Mouse (Mus musculus) MEL (cell line): ENCODE measurements at regions not wholly inside any gene's neighbourhood (a gene's known extent, or its start where the extent isn't known, plus 50 kb on each side); places are given as distances from the start of the nearest gene placed in this dataset.

Experiments
- DNase-seq: peaks from one replicate; pipeline ENCODE4 v3.0.0; 2011; ENCODE audit warnings: low read depth, low spot score
- H3K27ac ChIP-seq: 2 replicates; pipeline ENCODE4 v1.5.1; 2012; ENCODE audit warnings: low read depth, mild to moderate bottlenecking, control low read depth, low read length, moderate library complexity; ENCODE audit not compliant: control insufficient read depth
- H3K27me3 ChIP-seq, 2 experiments: fragments of 150-350 bp in 1 of 2; sonication (generic) in 1 of 2; 2 replicates each; pipeline ENCODE4 v1.6.1; 2012; ENCODE audit warnings: low read length in 2 of 2, mild to moderate bottlenecking in 2 of 2, improper control_type of control experiment in 1 of 2, moderate library complexity in 1 of 2; ENCODE audit not compliant: insufficient read depth in 2 of 2, control insufficient read depth in 1 of 2
- H3K36me3 ChIP-seq, 2 experiments: 2 replicates each; pipeline ENCODE4 v1.6.1; 2012 to 2014; ENCODE audit warnings: low read length in 2 of 2, improper control_type of control experiment in 1 of 2, inconsistent platforms in 1 of 2, mild to moderate bottlenecking in 1 of 2; ENCODE audit not compliant: insufficient read depth in 2 of 2, control insufficient read depth in 1 of 2
- H3K4me1 ChIP-seq, 2 experiments: fragments of 150-350 bp in 1 of 2; sonication (generic) in 1 of 2; 2 replicates each; pipeline ENCODE4 v1.6.1; 2012; ENCODE audit warnings: low read length in 2 of 2, improper control_type of control experiment in 1 of 2, mild to moderate bottlenecking in 1 of 2; ENCODE audit not compliant: insufficient read depth in 2 of 2, control insufficient read depth in 1 of 2
- H3K4me3 ChIP-seq, 2 experiments: fragments of 150-350 bp in 1 of 2; sonication (generic) in 1 of 2; 2 replicates each; pipeline ENCODE4 v1.5.1; 2012; ENCODE audit warnings: low read depth in 2 of 2, low read length in 2 of 2, mild to moderate bottlenecking in 2 of 2, moderate library complexity in 2 of 2, control low read depth in 1 of 2, improper control_type of control experiment in 1 of 2; ENCODE audit not compliant: control insufficient read depth in 1 of 2, insufficient read depth in 1 of 2
- H3K79me2 ChIP-seq: 2 replicates; pipeline ENCODE4 v1.6.1; 2012; ENCODE audit warnings: mild to moderate bottlenecking, low read length, moderate library complexity; ENCODE audit not compliant: control insufficient read depth, poor library complexity, insufficient read depth
- H3K9ac ChIP-seq: 2 replicates; pipeline ENCODE4 v1.6.1; 2012; ENCODE audit warnings: low read depth, mild to moderate bottlenecking, control low read depth, low read length, moderate library complexity; ENCODE audit not compliant: control insufficient read depth, poor library complexity, severe bottlenecking
- H3K9me3 ChIP-seq: fragments of 150-350 bp; sonication (generic); replicated peaks from 2 replicates; pipeline ENCODE4 v1.6.1; 2012; ENCODE audit warnings: mild to moderate bottlenecking, low read length, improper control_type of control experiment, moderate library complexity; ENCODE audit not compliant: insufficient read depth
- BHLHE40 ChIP-seq: IDR thresholded peaks from 2 replicates; pipeline ENCODE4 v1.6.1; 2012; ENCODE audit warnings: low read depth, mild to moderate bottlenecking, inconsistent platforms, low read length, improper control_type of control experiment, borderline replicate concordance
- CHD2 ChIP-seq: IDR thresholded peaks from 2 replicates; pipeline ENCODE4 v1.6.1; 2011; ENCODE audit warnings: low read length, improper control_type of control experiment
- CTCF ChIP-seq, 3 experiments: IDR thresholded peaks in 2 of 3; conservative IDR thresholded peaks in 1 of 3; 2 replicates each; pipeline ENCODE4 v1.5.1; 2011 to 2012; ENCODE audit warnings: low read length in 3 of 3, low read depth in 2 of 3, mild to moderate bottlenecking in 2 of 3, improper control_type of control experiment in 1 of 3, inconsistent platforms in 1 of 3, mixed read lengths in 1 of 3, moderate library complexity in 1 of 3; ENCODE audit not compliant: control insufficient read depth in 1 of 3, insufficient read depth in 1 of 3, poor library complexity in 1 of 3, severe bottlenecking in 1 of 3
- E2F4 ChIP-seq: IDR thresholded peaks from 2 replicates; pipeline ENCODE4 v1.6.1; 2011; ENCODE audit warnings: low read depth, low read length, improper control_type of control experiment, borderline replicate concordance
- EP300 ChIP-seq, 2 experiments: IDR thresholded peaks; 2 replicates each; pipeline ENCODE4 v1.6.1; 2011; ENCODE audit warnings: improper control_type of control experiment in 2 of 2, low read length in 2 of 2, low read depth in 1 of 2, mild to moderate bottlenecking in 1 of 2
- ETS1 ChIP-seq: IDR thresholded peaks from 2 replicates; pipeline ENCODE4 v1.6.1; 2012; ENCODE audit warnings: low read depth, mild to moderate bottlenecking, inconsistent platforms, low read length, improper control_type of control experiment, moderate library complexity
- GATA1 ChIP-seq: IDR thresholded peaks from 2 replicates; pipeline ENCODE4 v1.6.1; 2011; ENCODE audit warnings: low read depth, low read length, improper control_type of control experiment
- HCFC1 ChIP-seq: IDR thresholded peaks from 2 replicates; pipeline ENCODE4 v1.6.1; 2012; ENCODE audit warnings: low read depth, mild to moderate bottlenecking, inconsistent platforms, low read length, improper control_type of control experiment, moderate library complexity
- KAT2A ChIP-seq: conservative IDR thresholded peaks from 2 replicates; pipeline ENCODE4 v1.6.1; 2012; ENCODE audit warnings: low read depth, low read length, improper control_type of control experiment, inconsistent platforms
- MAFK ChIP-seq: IDR thresholded peaks from 2 replicates; pipeline ENCODE4 v1.6.1; 2011; ENCODE audit warnings: low read depth, mild to moderate bottlenecking, low read length, improper control_type of control experiment, borderline replicate concordance
- MAZ ChIP-seq: IDR thresholded peaks from 2 replicates; pipeline ENCODE4 v1.6.1; 2012; ENCODE audit warnings: low read depth, mild to moderate bottlenecking, inconsistent platforms, low read length, improper control_type of control experiment
- MXI1 ChIP-seq: IDR thresholded peaks from 2 replicates; pipeline ENCODE4 v1.6.1; 2011; ENCODE audit warnings: mild to moderate bottlenecking, low read depth, low read length, improper control_type of control experiment
- POLR2AphosphoS2 ChIP-seq: IDR thresholded peaks from 2 replicates; pipeline ENCODE4 v1.6.1; 2011; ENCODE audit warnings: low read length, improper control_type of control experiment
- POLR2AphosphoS5 ChIP-seq: IDR thresholded peaks from 2 replicates; pipeline ENCODE4 v1.6.1; 2012; ENCODE audit warnings: low read depth, borderline replicate concordance, mild to moderate bottlenecking, inconsistent platforms, low read length, moderate library complexity, mixed read lengths
- RAD21 ChIP-seq: IDR thresholded peaks from 2 replicates; pipeline ENCODE4 v1.6.1; 2011; ENCODE audit warnings: mild to moderate bottlenecking, low read depth, low read length, improper control_type of control experiment
- SMC3 ChIP-seq: IDR thresholded peaks from 2 replicates; pipeline ENCODE4 v1.6.1; 2011; ENCODE audit warnings: low read depth, low read length, improper control_type of control experiment
- TAL1 ChIP-seq: IDR thresholded peaks from 2 replicates; pipeline ENCODE4 v1.6.1; 2012; ENCODE audit warnings: mild to moderate bottlenecking, inconsistent platforms, low read length, moderate library complexity, mixed read lengths
- ZC3H11A ChIP-seq: IDR thresholded peaks from 2 replicates; pipeline ENCODE4 v1.6.1; 2012; ENCODE audit warnings: low read depth, mild to moderate bottlenecking, inconsistent platforms, low read length, improper control_type of control experiment
- ZKSCAN1 ChIP-seq: IDR thresholded peaks from 2 replicates; pipeline ENCODE4 v1.6.1; 2012; ENCODE audit warnings: low read depth, mild to moderate bottlenecking, inconsistent platforms, low read length, improper control_type of control experiment, moderate library complexity
- ZMIZ1 ChIP-seq: IDR thresholded peaks from 2 replicates; pipeline ENCODE4 v1.6.1; 2012; ENCODE audit warnings: low read depth, mild to moderate bottlenecking, inconsistent platforms, low read length, improper control_type of control experiment, moderate library complexity

GRCm38 (mm10) chr2:56820551-56820950 is 303.3 kb downstream of the Nr4a2 start:
- Histone ChIP-seq H3K9me3 (no peaks in the 10 kb centered on the region), H3K27me3 (no peaks in the 10 kb centered on the region), H3K9ac (no peak overlapping the region)
- TF ChIP-seq MXI1 (no peak), BHLHE40 (no peak), RAD21 (no peak), GATA1 (no peak), MAFK (no peak), KAT2A (no peak), MAZ (no peak), POLR2AphosphoS2 (no peak), CHD2 (no peak), HCFC1 (no peak), POLR2AphosphoS5 (no peak), TAL1 (no peak), EP300 (IDR thresholded peaks at IDR 0.05; ENCODE audit: low read depth in 1 of 2, low read length in 2 of 2) (no peak), CTCF (IDR thresholded peaks at IDR 0.05 in 2 of 3, conservative IDR thresholded peaks at IDR 0.05 in 1 of 3; ENCODE audit: control insufficient read depth in 1 of 3, insufficient read depth in 1 of 3, low read depth in 2 of 3, low read length in 3 of 3, poor library complexity in 1 of 3, severe bottlenecking in 1 of 3) (no peak), E2F4 (no peak), ZKSCAN1 (no peak), ETS1 (no peak), SMC3 (no peak)
- TF ChIP-seq, all 39 proteins: peak for 0
- Histone ChIP-seq H3K79me2 (no peaks in the 10 kb centered on the region), H3K4me3 (no peak overlapping the region), H3K4me1 (no peaks in the 10 kb centered on the region), H3K27ac (no peak overlapping the region), H3K36me3 (no peaks in the 10 kb centered on the region)
- no peak for DNase-seq

- Histone ChIP-seq H3K27ac (no peak overlapping the region), H3K9me3 (no peaks in the 10 kb centered on the region), H3K79me2 (no peaks in the 10 kb centered on the region), H3K27me3 (no peaks in the 10 kb centered on the region), H3K9ac (no peak overlapping the region), H3K4me1 (no peaks in the 10 kb centered on the region), H3K36me3 (no peaks in the 10 kb centered on the region), H3K4me3 (no peak overlapping the region)
- DNase-seq: no peak
- TF ChIP-seq ZC3H11A (no peak), TAL1 (no peak), ZMIZ1 (no peak)
Measured at GRCm38 (mm10) chr2:56784808-56785207, 339.0 kb downstream of the Nr4a2 start.
